In the genomic region with DNA sequence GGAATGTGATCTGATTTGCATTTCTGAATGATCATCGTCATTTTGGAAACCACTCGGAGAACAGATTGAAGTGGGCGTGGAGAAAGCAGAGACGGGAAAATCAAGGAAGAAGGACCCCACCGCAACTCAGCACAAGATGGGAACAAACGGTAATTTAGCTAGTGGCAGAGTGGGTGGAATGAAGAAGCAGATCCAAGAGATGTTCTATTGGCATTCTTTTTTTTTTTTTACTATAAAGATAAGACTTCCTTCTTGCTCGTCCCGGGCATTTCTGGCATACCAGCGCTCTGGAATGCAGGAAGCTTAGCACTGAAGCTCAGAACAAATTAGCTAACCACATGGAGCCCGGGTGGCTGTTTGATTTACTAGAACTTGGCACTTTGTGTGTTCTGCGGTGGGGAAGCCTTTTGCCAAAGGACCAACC, we compare ENCODE assay signal across 10 mouse cellular contexts.
DNase-seq lines count a peak whose midpoint lies in the region; ATAC-seq lines count a peak whose summit lies in the region.
"Had no signal": no experiment of that assay in that cellular context is flagged by ENCODE, and none has a peak within 500 bp of the region (broad histone marks: within the 10 kb centered on the region; RNA-seq: fewer than 3 reads in every experiment).

No protein-coding gene starts in this region.

- no peak overlapping the region for H3K4me2 ChIP-seq in kidney, embryonic 16.5 days (replicated peaks; ENCODE audit: low read depth, low read length)
- H3K4me2 ChIP-seq in kidney, embryonic 15.5 days = no peak overlapping the region
- no peak overlapping the region for H3K4me2 ChIP-seq in forebrain, embryonic 11.5 days (ENCODE audit: low read depth, low read length, severe bottlenecking)

- H3K9ac ChIP-seq in kidney, embryonic 16.5 days (replicated peaks; ENCODE audit: low read length) = no peak overlapping the region
- no peak overlapping the region for H3K9ac ChIP-seq in kidney, embryonic 15.5 days
- no peak overlapping the region for H3K9ac ChIP-seq in forebrain, embryonic 11.5 days (ENCODE audit: low read length)

- WGBS in kidney, embryonic 16.5 days = 60% methylated on average over 11 of the region's 11 CpGs
- 74% methylated on average over 11 of the region's 11 CpGs for WGBS in embryonic facial prominence, embryonic 10.5 days
- WGBS in kidney, embryonic 15.5 days = 62% methylated on average over 11 of the region's 11 CpGs
- 83% methylated on average over 11 of the region's 11 CpGs for WGBS in forebrain, embryonic 11.5 days

- H3K4me1 ChIP-seq in kidney, embryonic 16.5 days (ENCODE audit: insufficient read depth, low read length) = peaks cover 18% of the 10 kb centered on the region
- H3K4me1 ChIP-seq in embryonic facial prominence, embryonic 10.5 days = peaks cover 36% of the 10 kb centered on the region
- H3K4me1 ChIP-seq in kidney, embryonic 15.5 days = peaks cover 37% of the 10 kb centered on the region
- H3K4me1 ChIP-seq in forebrain, embryonic 11.5 days (replicated peaks; ENCODE audit: control insufficient read depth, insufficient read depth, low read length) = no peaks in the 10 kb centered on the region; the same call in 1 of the 2 replicates

- no peak overlapping the region for H3K4me3 ChIP-seq in kidney, embryonic 16.5 days (ENCODE audit: low read length)
- H3K4me3 ChIP-seq in embryonic facial prominence, embryonic 10.5 days = no peak overlapping the region
- no peak overlapping the region for H3K4me3 ChIP-seq in kidney, embryonic 15.5 days (replicated peaks)
- H3K4me3 ChIP-seq in forebrain, embryonic 11.5 days (ENCODE audit: low read depth, low read length) = no peak overlapping the region

- ATAC-seq in kidney, embryonic 16.5 days (ENCODE audit: low FRiP score, low TSS enrichment) = no peak
- no peak for ATAC-seq in kidney, embryonic 15.5 days (replicated peaks; ENCODE audit: low FRiP score)
- ATAC-seq in forebrain, embryonic 11.5 days (replicated peaks; ENCODE audit: low FRiP score) = no peak
- ATAC-seq in erythroid progenitor cell, adult 5-6 weeks (replicated peaks; ENCODE audit: low FRiP score, poor library complexity, severe bottlenecking) = no peak
- ATAC-seq: inflammation-experienced regulatory T-cells, adult 6 months had no signal

- peak; percentile 54 for DNase-seq in kidney, adult 11 months
- DNase-seq in embryonic facial prominence, embryonic 10.5 days (ENCODE audit: low spot score) = no peak
- DNase-seq in lung, postnatal 14 days = peak; percentile 64
- DNase-seq in forebrain, embryonic 11.5 days (ENCODE audit: low spot score) = no peak
- DNase-seq in spleen, adult 18-20 months = no peak

- no peak overlapping the region; the same call in 1 of the 2 replicates for H3K27ac ChIP-seq in kidney, embryonic 16.5 days (ENCODE audit: low read length)
- 0 out of 2 replicates have a peak overlapping the region, but pooled peaks have one; percentile 19 for H3K27ac ChIP-seq in embryonic facial prominence, embryonic 10.5 days (replicated peaks)
- H3K27ac ChIP-seq in kidney, embryonic 15.5 days = peak overlapping the region; percentile 51
- no peak overlapping the region for H3K27ac ChIP-seq in forebrain, embryonic 11.5 days (ENCODE audit: low read depth, low read length)

- no peaks in the 10 kb centered on the region for H3K9me3 ChIP-seq in kidney, embryonic 16.5 days (ENCODE audit: low read length)
- no peaks in the 10 kb centered on the region for H3K9me3 ChIP-seq in embryonic facial prominence, embryonic 10.5 days
- H3K9me3 ChIP-seq in kidney, embryonic 15.5 days (replicated peaks) = no peaks in the 10 kb centered on the region
- no peaks in the 10 kb centered on the region for H3K9me3 ChIP-seq in forebrain, embryonic 11.5 days (ENCODE audit: control insufficient read depth, low read length)
- H3K9me3 ChIP-seq: G1E had no signal

- H3K27me3 ChIP-seq in kidney, embryonic 16.5 days (ENCODE audit: insufficient read depth, low read length) = no peaks in the 10 kb centered on the region
- no peaks in the 10 kb centered on the region for H3K27me3 ChIP-seq in embryonic facial prominence, embryonic 10.5 days (replicated peaks; ENCODE audit: low read depth, poor library complexity, severe bottlenecking)
- no peaks in the 10 kb centered on the region for H3K27me3 ChIP-seq in kidney, embryonic 15.5 days
- H3K27me3 ChIP-seq in forebrain, embryonic 11.5 days (ENCODE audit: control insufficient read depth, insufficient read depth, low read length) = no peaks in the 10 kb centered on the region

- no peaks in the 10 kb centered on the region for H3K36me3 ChIP-seq in kidney, embryonic 16.5 days (ENCODE audit: insufficient read depth, low read length)
- H3K36me3 ChIP-seq in embryonic facial prominence, embryonic 10.5 days (replicated peaks) = no peaks in the 10 kb centered on the region
- H3K36me3 ChIP-seq in kidney, embryonic 15.5 days = no peaks in the 10 kb centered on the region
- H3K36me3 ChIP-seq in forebrain, embryonic 11.5 days (ENCODE audit: control insufficient read depth, insufficient read depth, low read length) = no peaks in the 10 kb centered on the region
- H3K36me3 ChIP-seq: G1E had no signal

Comparison
In these comparisons a context has a peak if more than half of its experiments do, and no peak if none do; other contexts are left out.
1. H3K27ac ChIP-seq: peak in embryonic facial prominence, embryonic 10.5 days (single experiment) and kidney, embryonic 15.5 days (single experiment); none in kidney, embryonic 16.5 days (single experiment) and forebrain, embryonic 11.5 days (single experiment).
2. DNase-seq: peak in kidney, adult 11 months (single experiment) and lung, postnatal 14 days (single experiment); none in embryonic facial prominence, embryonic 10.5 days (single experiment), forebrain, embryonic 11.5 days (single experiment) and spleen, adult 18-20 months (0 of 2).